Mouse (Mus musculus) T-helper 17 cell (primary cell): ENCODE results near the gene Nelfe.

ENCODE experiments used
- in situ Hi-C, 2 experiments: fragments of 300-600 bp; cut with MboI, MseI; formaldehyde crosslinking; loops; 1 replicate in 1 of 2; 2 replicates in 1 of 2; pipeline ENCODE4 v1.15.1; 2025; ENCODE audit warnings: high pct_unique_total_duplicates in 2 of 2

The Nelfe gene

GRCm38 (mm10) chr17:34849722-34850516 is at the start of gene Nelfe, which contains the start of gene Skiv2l:
Nelfe (plus strand) TSS chr17:34850391.
Skiv2l (minus strand) TSS chr17:34850210.
- in situ Hi-C loops = loop anchor here (10.0 to 25.0 kb wide), 3 partner anchors 655 to 938 kb away; partner anchors contain the start of genes Daxx (in 1 of the 2), Platr17 (in 1 of the 2), Psmb8 (in 1 of the 2) and Tapbp (in 1 of the 2)

GRCm38 (mm10) chr17:34800781-34801305 is 49.3 kb upstream of the Nelfe start:
- in situ Hi-C loops = loop anchor here in 1 of 2 experiments (5.0 kb wide), 1 partner anchor 79 kb away; no protein-coding TSS in a partner anchor

- in situ Hi-C loops = loop anchor here in 1 of 2 experiments (5.0 kb wide), 1 partner anchor 80 kb away; no protein-coding TSS in a partner anchor
Measured at GRCm38 (mm10) chr17:34802756-34803155, 47.4 kb upstream of the Nelfe start.

GRCm38 (mm10) chr17:34803367-34803766 is 46.8 kb upstream of the Nelfe start:
- in situ Hi-C loops = loop anchor here in 1 of 2 experiments (5.0 kb wide), 1 partner anchor 81 kb away; no protein-coding TSS in a partner anchor

GRCm38 (mm10) chr17:34804301-34804700 is 45.9 kb upstream of the Nelfe start, which contains the start of gene Cyp21a1:
Cyp21a1 (minus strand) TSS chr17:34804561.
- in situ Hi-C loops = loop anchor here in 1 of 2 experiments (5.0 kb wide), 1 partner anchor 82 kb away; no protein-coding TSS in a partner anchor

GRCm38 (mm10) chr17:34804871-34805562 is 45.2 kb upstream of the Nelfe start:
- in situ Hi-C loops = loop anchor here in 1 of 2 experiments (5.0 kb wide), 1 partner anchor 83 kb away; no protein-coding TSS in a partner anchor

GRCm38 (mm10) chr17:34807176-34807575 is 43.0 kb upstream of the Nelfe start:
- in situ Hi-C loops = no loop called here

GRCm38 (mm10) chr17:34808599-34809205 is 41.5 kb upstream of the Nelfe start:
- in situ Hi-C loops = no loop called here

GRCm38 (mm10) chr17:34810411-34810810 is 39.8 kb upstream of the Nelfe start:
- in situ Hi-C loops = loop anchor here in 1 of 2 experiments (5.0 kb wide), 1 partner anchor 78 kb away; no protein-coding TSS in a partner anchor

GRCm38 (mm10) chr17:34810811-34811210 is 39.4 kb upstream of the Nelfe start:
- in situ Hi-C loops = loop anchor here in 1 of 2 experiments (5.0 kb wide), 1 partner anchor 79 kb away; no protein-coding TSS in a partner anchor

GRCm38 (mm10) chr17:34811275-34811674 is 38.9 kb upstream of the Nelfe start:
- in situ Hi-C loops = loop anchor here in 1 of 2 experiments (5.0 kb wide), 1 partner anchor 79 kb away; no protein-coding TSS in a partner anchor

- in situ Hi-C loops = loop anchor here in 1 of 2 experiments (5.0 kb wide), 1 partner anchor 81 kb away; no protein-coding TSS in a partner anchor
Measured at GRCm38 (mm10) chr17:34813747-34814146, 36.4 kb upstream of the Nelfe start.

GRCm38 (mm10) chr17:34814818-34815370 is 35.3 kb upstream of the Nelfe start:
- in situ Hi-C loops = loop anchor here (5.0 kb wide), 2 partner anchors 78 to 83 kb away; no protein-coding TSS in a partner anchor

GRCm38 (mm10) chr17:34830776-34831175 is 19.4 kb upstream of the Nelfe start:
- in situ Hi-C loops = loop anchor here (25.0 kb wide), 2 partner anchors 768 to 918 kb away; partner anchors contain the start of genes Daxx (in 1 of the 2), Platr17 (in 1 of the 2), Tapbp (in 1 of the 2) and Zbtb22 (in 1 of the 2)

- in situ Hi-C loops = loop anchor here (25.0 kb wide), 2 partner anchors 774 to 924 kb away; partner anchors contain the start of genes Daxx (in 1 of the 2), Platr17 (in 1 of the 2), Tapbp (in 1 of the 2) and Zbtb22 (in 1 of the 2)
Measured at GRCm38 (mm10) chr17:34836155-34836855, 13.9 kb upstream of the Nelfe start.

- in situ Hi-C loops = loop anchor here (25.0 kb wide), 2 partner anchors 775 to 925 kb away; partner anchors contain the start of genes Daxx (in 1 of the 2), Platr17 (in 1 of the 2), Tapbp (in 1 of the 2) and Zbtb22 (in 1 of the 2)
Measured at GRCm38 (mm10) chr17:34836856-34837221, 13.4 kb upstream of the Nelfe start, which contains the start of the genes Stk19 and Dxo. Stk19 (minus strand) TSS chr17:34836945. Dxo (plus strand) TSS chr17:34837019.

GRCm38 (mm10) chr17:34837464-34838324 is 12.5 kb upstream of the Nelfe start:
- in situ Hi-C loops = loop anchor here (25.0 kb wide), 2 partner anchors 775 to 925 kb away; partner anchors contain the start of genes Daxx (in 1 of the 2), Platr17 (in 1 of the 2), Tapbp (in 1 of the 2) and Zbtb22 (in 1 of the 2)

GRCm38 (mm10) chr17:34838785-34839184 is 11.4 kb upstream of the Nelfe start:
- in situ Hi-C loops = loop anchor here (25.0 kb wide), 2 partner anchors 776 to 926 kb away; partner anchors contain the start of genes Daxx (in 1 of the 2), Platr17 (in 1 of the 2), Tapbp (in 1 of the 2) and Zbtb22 (in 1 of the 2)
